Mouse (Mus musculus) left cerebral cortex, adult 11 months (tissue): ENCODE results near the gene Bcas3.

ENCODE experiments used
- DNase-seq: peaks from one replicate; pipeline ENCODE4 v3.0.0; 2022; ENCODE audit warnings: low spot score

The Bcas3 gene

GRCm38 (mm10) chr11:85615421-85615820, 262.5 kb downstream of the Bcas3 start:
- DNase-seq, result no peak

GRCm38 (mm10) chr11:85621486-85621885, 268.5 kb downstream of the Bcas3 start:
- DNase-seq, result no peak

GRCm38 (mm10) chr11:85621994-85622393, 269.0 kb downstream of the Bcas3 start:
- DNase-seq, result no peak

- no peak for DNase-seq
Observed at GRCm38 (mm10) chr11:85625206-85625605, 272.2 kb downstream of the Bcas3 start.

GRCm38 (mm10) chr11:85626846-85627245, 273.9 kb downstream of the Bcas3 start:
- no peak for DNase-seq

- no peak for DNase-seq
Observed at GRCm38 (mm10) chr11:85627405-85627804, 274.4 kb downstream of the Bcas3 start.

- no peak for DNase-seq
Observed at GRCm38 (mm10) chr11:85628303-85629063, 275.5 kb downstream of the Bcas3 start.

- DNase-seq, result no peak
Observed at GRCm38 (mm10) chr11:85632568-85632981, 279.6 kb downstream of the Bcas3 start.

GRCm38 (mm10) chr11:85638696-85639495, 285.9 kb downstream of the Bcas3 start:
- DNase-seq, result no peak

- DNase-seq, result no peak
Observed at GRCm38 (mm10) chr11:85640659-85641058, 287.7 kb downstream of the Bcas3 start.

GRCm38 (mm10) chr11:85641486-85641885, 288.5 kb downstream of the Bcas3 start:
- no peak for DNase-seq

- DNase-seq, result peak; percentile 15
Observed at GRCm38 (mm10) chr11:85642591-85642990, 289.6 kb downstream of the Bcas3 start.

- no peak for DNase-seq
Observed at GRCm38 (mm10) chr11:85643025-85643424, 290.1 kb downstream of the Bcas3 start.

GRCm38 (mm10) chr11:85643479-85644000, 290.6 kb downstream of the Bcas3 start:
- DNase-seq, result no peak

GRCm38 (mm10) chr11:85644027-85644747, 291.2 kb downstream of the Bcas3 start:
- DNase-seq, result no peak

GRCm38 (mm10) chr11:85644748-85645060, 291.7 kb downstream of the Bcas3 start:
- no peak for DNase-seq

GRCm38 (mm10) chr11:85645152-85645835, 292.3 kb downstream of the Bcas3 start:
- DNase-seq, result no peak

- no peak for DNase-seq
Observed at GRCm38 (mm10) chr11:85648893-85649292, 295.9 kb downstream of the Bcas3 start.

- DNase-seq, result no peak
Observed at GRCm38 (mm10) chr11:85649373-85649772, 296.4 kb downstream of the Bcas3 start.

- no peak for DNase-seq
Observed at GRCm38 (mm10) chr11:85657471-85657870, 304.5 kb downstream of the Bcas3 start.

GRCm38 (mm10) chr11:85660304-85660703, 307.3 kb downstream of the Bcas3 start:
- no peak for DNase-seq

- no peak for DNase-seq
Observed at GRCm38 (mm10) chr11:85667176-85667575, 314.2 kb downstream of the Bcas3 start.
